Mouse (Mus musculus) adrenal gland, adult 2 months (tissue): Measurements from ENCODE around the gene Taf4. TPM values are rescaled to one million over a fixed set of nuclear protein-coding genes. Genes with fewer than 3 reads are reported as not detected.

Source experiments
- DNase-seq: peaks from one replicate; pipeline ENCODE4 v3.0.0; 2021
- polyA plus RNA-seq: library from polyadenylated mRNA; depleted of rRNA; stranded (reverse); fragments of >200 nt; gene quantifications from 2 replicates; pipeline ENCODE4 v1.2.3, GENCODE M21; 2012
- total RNA-seq, 2 experiments: library from RNA; stranded (reverse); gene quantifications; 2 replicates each; pipeline ENCODE4 v1.2.3; 2021

Gene Taf4
- total and polyA plus RNA-seq, 3 experiments, result 11.5 to 22.5 (median 19.3) TPM

DNA sequence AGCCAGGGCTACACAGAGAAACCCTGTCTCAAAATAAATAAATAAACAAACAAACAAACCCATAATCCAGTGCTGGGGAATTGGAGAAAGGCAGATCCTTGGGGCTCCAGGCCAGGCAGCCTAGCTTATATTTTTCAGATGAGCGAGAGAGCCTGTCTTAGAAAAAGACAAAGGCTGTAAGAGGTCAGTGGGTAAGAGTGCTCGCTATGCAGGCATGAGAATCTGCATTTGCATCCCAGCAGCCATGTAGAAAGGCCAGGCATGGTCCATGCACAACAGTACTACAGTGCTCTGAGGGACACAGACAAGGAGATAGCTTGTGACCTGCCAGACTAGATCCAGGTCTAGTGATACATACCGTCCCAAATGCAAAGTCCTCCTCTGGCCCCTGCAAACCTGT is 6.3 kb upstream of the Taf4 start:
- no peak for DNase-seq

- DNase-seq, result no peak
These were observed 4.2 kb upstream of the Taf4 start for GRCm38 (mm10) chr2:179980616-179981015.

- peak; percentile 79 for DNase-seq
These were observed 3.4 kb upstream of the Taf4 start for GRCm38 (mm10) chr2:179979836-179980235.

GRCm38 (mm10) chr2:179978250-179978649 is 1.8 kb upstream of the Taf4 start:
- no peak for DNase-seq

GRCm38 (mm10) chr2:179977344-179978025 is 1.0 kb upstream of the Taf4 start:
- no peak for DNase-seq

- no peak for DNase-seq
These were observed 185 bp downstream of the Taf4 start for GRCm38 (mm10) chr2:179976295-179976627.

DNA sequence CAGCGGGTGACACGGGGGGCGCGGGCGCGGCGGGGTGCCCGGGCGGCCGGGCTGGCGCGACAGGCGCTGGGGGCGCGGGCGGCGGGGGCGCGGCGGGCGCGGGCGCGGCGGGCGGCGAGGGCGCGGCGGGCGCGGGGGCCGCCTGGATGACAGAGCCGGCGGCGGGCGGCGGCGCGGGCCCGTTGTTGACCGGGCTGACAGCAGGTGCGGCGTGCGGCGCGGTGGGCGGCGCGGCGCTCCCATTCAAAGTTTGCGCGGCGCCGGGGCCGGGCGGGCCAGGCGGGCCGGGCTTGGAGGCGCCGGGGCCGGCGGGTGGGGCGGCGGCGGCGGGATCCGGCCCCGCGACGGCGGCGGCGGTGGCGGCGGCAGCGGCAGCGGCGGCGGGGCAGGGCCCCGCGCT is 595 bp downstream of the Taf4 start:
- DNase-seq, result peak; percentile 41

GRCm38 (mm10) chr2:179974651-179975471 is 1.6 kb downstream of the Taf4 start:
- DNase-seq, result peak; percentile 51

DNA sequence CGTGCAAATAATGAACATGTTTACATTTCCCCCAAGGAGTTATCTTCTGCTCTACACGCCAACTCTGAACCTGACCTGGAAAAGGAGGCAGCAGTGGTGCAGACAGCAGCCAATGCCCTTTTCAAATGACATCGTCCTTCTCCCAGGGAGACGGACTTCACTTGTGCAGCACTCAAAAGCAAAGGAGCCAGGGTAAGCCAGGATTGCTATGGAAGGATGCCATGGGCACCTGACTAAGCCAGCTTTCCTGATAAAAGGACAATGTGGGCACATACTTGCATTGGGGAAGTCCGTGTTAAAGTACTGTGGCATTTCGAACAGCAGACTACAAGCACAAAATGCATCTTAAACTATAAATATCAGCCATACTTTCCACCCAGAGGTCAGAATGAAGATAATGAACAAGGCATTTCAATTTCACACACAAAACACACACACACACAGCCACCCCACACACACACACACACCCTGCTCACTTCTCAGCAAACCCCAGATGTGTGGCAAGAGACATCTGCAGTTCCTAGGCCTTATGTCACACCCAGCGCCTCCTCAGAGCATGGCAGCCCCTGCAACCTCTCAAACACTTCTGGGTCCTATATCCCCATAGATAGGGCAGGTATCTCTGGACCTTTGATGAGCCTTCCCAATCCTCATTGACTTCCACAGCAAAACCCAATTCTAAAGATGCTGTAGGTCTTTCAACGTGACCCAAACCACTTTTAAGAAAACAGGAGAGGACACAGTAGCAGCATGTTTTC is 2.4 kb downstream of the Taf4 start:
- DNase-seq, result peak; percentile 49

DNA sequence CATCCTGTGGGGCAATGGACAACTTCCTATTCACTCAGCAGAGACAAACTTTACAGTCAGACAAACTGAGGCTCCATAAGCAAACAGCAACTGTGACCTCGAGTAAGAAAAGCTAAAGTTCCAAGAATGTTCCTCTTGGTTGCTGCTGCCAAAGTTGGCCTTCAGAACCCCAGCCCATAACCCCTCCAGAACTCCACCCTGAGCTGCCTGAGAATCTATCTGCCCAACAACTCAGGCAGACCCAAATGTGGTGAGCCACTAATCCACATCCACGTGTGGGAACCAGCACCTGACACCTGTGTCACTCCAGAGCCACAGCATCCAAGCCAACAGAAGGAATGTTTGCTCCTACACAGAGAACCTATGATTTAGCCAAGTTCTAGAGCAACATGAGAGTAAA is 4.0 kb downstream of the Taf4 start:
- no peak for DNase-seq

- DNase-seq, result no peak
These were observed 4.6 kb downstream of the Taf4 start for GRCm38 (mm10) chr2:179971891-179972290.

GRCm38 (mm10) chr2:179969137-179969536 is 7.3 kb downstream of the Taf4 start:
- no peak for DNase-seq

DNA sequence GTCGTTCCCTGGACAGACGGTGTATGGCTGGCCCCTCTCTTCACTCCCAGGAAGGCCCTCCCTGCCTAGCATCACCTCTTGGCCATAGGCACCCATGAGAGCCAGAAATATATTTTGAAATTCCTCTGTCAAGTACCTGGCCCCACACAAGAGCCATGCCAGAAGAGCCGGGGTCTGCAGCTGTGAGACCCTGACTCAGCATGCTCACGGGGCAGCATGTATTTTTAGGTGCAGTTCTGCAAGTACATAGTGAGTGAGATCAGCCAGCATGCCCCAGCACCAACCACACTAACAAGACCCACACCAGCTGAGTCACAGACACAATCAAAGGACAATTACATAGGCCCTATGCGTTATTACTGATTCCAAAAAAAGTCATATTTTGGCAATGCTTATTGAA is 8.8 kb downstream of the Taf4 start:
- no peak for DNase-seq

GRCm38 (mm10) chr2:179961420-179961819 is 15.0 kb downstream of the Taf4 start:
- no peak for DNase-seq

DNA sequence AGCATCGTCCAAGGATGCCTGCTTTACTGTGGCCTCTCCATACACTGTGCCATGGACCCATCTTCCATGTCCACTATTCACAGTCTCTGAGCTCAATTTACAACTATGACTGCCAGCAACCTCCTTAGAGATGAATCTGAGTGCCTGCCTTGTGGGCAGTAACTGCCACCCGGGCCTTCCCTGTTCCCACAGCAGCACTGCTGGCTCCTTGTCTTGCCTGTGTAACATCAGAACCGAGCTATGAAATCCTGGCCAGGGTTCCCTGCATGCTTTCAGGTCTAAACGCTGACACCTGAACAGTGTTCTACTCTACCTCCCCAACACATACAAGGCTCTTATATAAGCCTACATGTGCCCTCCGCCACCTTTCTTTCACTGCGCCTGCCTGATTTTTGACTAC is 16.1 kb downstream of the Taf4 start:
- DNase-seq, result no peak

- DNase-seq, result peak; percentile 27
These were observed 17.1 kb downstream of the Taf4 start for GRCm38 (mm10) chr2:179959391-179959790.

DNA sequence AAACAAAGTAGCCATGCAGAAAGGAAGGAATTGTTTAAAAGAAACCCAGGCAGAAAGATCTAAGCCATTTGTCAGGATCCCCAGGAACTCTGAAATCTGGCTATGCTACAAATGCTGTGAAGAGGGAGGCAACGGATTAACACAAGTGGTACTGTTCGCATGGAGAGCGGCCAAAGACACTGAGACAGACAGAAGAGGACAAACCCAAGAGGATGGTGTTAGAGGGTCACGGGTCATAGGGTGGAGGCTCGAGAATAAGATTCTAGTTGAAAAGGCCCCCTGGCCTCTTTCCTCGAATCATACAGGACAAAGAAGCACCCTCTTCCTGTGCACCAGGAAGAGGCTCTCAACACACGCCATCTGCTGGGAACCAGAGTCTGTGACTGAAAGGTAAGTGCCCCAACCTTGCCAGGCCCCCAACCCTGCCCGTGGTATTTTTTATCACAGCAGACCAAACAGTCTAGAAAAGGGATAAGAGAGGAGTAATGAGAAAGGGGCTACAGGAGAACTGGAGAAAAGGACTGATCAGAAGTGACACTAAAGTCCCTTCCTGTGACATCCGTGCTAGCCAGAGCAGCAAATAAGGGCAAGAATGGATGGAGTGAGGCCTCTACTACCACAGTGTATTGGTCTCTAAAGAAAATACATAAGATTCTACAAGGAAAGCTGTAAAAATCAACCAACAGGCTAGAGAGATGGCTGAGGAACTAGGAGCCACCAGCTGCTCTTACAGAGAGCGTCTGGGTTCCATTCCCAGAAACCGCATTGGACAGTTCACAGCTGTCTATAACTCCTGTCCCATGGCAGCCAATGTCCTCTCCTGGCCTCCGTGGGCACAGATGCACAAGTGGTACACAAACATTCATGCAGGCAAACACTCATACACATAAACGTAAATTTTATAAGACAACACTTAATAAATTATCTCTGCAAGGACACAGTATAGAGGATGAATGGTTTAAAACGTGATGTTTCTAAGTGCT is 24.6 kb downstream of the Taf4 start:
- no peak for DNase-seq

DNA sequence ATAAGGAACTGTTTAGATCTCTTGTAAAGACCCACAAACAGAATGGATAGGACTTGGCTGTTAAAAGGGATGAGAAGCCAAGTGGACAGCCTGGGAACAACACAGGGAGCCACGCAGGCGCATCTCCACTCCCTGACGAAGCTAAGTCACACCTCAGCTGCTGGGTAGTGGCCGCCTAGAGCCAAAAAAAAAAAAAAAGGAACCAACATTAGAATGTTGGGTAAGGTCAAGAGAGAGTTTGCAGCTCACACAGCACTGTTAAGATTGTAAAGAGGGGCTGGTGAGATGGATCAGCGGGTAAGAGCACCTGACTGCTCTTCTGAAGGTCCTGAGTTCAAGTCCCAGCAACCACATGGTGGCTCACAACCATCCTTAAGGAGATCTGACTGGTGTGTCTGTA is 27.6 kb downstream of the Taf4 start:
- no peak for DNase-seq

DNA sequence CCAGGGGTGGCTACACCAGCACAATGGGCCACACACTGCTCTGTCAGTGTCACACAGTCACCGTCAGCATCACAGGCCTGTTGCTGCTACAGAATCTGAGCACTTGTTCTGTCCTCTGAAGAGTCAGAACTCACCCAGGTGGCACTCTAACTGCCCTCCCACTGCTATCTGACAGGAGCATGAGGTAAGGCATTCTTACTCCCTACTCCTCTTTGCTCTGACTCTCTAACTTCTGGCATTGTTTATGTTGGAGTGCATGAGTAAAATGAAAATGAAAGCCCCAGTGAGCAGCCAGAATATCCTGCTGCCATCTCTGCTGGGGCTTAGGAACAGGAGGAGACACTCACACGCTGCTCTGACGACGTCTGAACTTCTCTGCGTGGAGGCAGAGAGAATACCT is 28.8 kb downstream of the Taf4 start:
- DNase-seq, result no peak

- DNase-seq, result peak; percentile 55
These were observed 29.9 kb downstream of the Taf4 start for GRCm38 (mm10) chr2:179946496-179946895.

DNA sequence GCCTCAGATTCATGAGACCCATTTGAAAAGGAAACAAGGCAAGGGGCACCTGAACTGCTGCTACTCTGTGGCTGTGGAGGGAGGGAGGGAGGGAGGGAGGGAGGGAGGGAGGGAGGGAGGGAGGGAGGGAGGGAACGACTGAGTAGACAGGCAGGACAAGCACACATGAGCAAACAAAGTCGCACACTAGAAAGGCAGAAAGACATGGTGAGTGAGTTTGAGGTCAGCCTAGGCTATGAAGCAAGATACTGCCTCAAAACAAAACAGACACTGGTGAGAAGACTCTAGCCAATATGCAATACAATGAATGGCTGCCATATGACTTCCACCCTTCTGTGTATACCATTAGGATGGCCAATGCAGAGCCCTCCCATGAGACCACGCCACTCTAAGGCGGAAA is 31.4 kb downstream of the Taf4 start:
- DNase-seq, result no peak

- no peak for DNase-seq
These were observed 34.8 kb downstream of the Taf4 start for GRCm38 (mm10) chr2:179941696-179942095.
